In the genomic region with DNA sequence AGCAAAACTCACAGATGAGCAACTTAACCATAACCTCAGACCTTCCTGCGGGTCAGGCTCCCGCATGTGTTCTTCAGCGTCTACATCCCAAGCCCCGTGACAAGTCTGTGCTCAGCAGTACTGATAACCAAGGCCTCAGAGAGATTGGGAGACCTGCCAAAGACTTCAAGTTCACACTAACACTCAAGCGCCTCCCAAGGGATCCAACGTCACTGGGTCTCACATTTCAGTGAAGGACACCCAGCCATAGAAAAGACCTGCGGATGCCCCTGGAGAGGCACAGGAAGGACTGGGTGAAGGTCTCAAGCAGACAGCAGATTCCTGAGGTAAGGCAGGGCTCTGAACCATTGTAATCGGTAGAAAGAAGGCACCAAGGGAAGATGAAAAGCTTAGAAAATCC, we compare ENCODE assay signal across 12 mouse cellular contexts. TPM values are rescaled to one million over a fixed set of nuclear protein-coding genes. Genes with fewer than 3 reads are reported as not detected.
DNase-seq lines count a peak whose midpoint lies in the region; ATAC-seq and TF ChIP-seq lines count a peak whose summit lies in the region.
"Had no signal": no experiment of that assay in that cellular context is flagged by ENCODE, and none has a peak within 500 bp of the region (broad histone marks: within the 10 kb centered on the region; RNA-seq: fewer than 3 reads in every experiment).

No protein-coding gene starts in this region.

- H3K4me3 ChIP-seq in kidney, adult 2 months (ENCODE audit: insufficient read depth, low read depth, low read length) = no peak overlapping the region
- H3K4me3 ChIP-seq in heart, embryonic 15.5 days = peak overlapping the region; percentile 22
- H3K4me3 ChIP-seq: megakaryocyte, embryonic 14.5 days; neural tube, embryonic 12.5 days had no signal

- TF ChIP-seq CTCF in kidney, adult 2 months (conservative IDR thresholded peaks at IDR 0.05; ENCODE audit: insufficient read depth, insufficient read length, low read depth, low read length) = no peak

- H3K27me3 ChIP-seq in kidney, adult 2 months (replicated peaks; ENCODE audit: control insufficient read depth, insufficient read depth, low read length) = no peaks in the 10 kb centered on the region
- H3K27me3 ChIP-seq in heart, embryonic 15.5 days = no peaks in the 10 kb centered on the region
- H3K27me3 ChIP-seq: neural tube, embryonic 12.5 days; Patski had no signal

- no peak overlapping the region for H3K9ac ChIP-seq in heart, embryonic 15.5 days
- H3K9ac ChIP-seq: neural tube, embryonic 12.5 days had no signal

- ATAC-seq in heart, embryonic 15.5 days (replicated peaks; ENCODE audit: insufficient number of reproducible peaks, insufficient read depth, low FRiP score, low read depth) = peak; percentile 67
- ATAC-seq: Patski had no signal

- H3K27ac ChIP-seq in kidney, adult 2 months (ENCODE audit: insufficient read depth, low read depth, low read length) = no peak overlapping the region
- H3K27ac ChIP-seq in heart, embryonic 15.5 days = peak overlapping the region; percentile 62
- H3K27ac ChIP-seq: neural tube, embryonic 12.5 days had no signal

- no peaks in the 10 kb centered on the region for H3K4me1 ChIP-seq in kidney, adult 2 months (ENCODE audit: control insufficient read depth, insufficient read depth, low read length)
- peaks cover 9% of the 10 kb centered on the region for H3K4me1 ChIP-seq in heart, embryonic 15.5 days (replicated peaks)
- H3K4me1 ChIP-seq: megakaryocyte, embryonic 14.5 days; neural tube, embryonic 12.5 days had no signal

- 57% methylated on average over 8 of the region's 8 CpGs for WGBS in kidney, adult 2 months
- 16% methylated on average over 8 of the region's 8 CpGs for WGBS in heart, embryonic 15.5 days

- no peaks in the 10 kb centered on the region for H3K9me3 ChIP-seq in heart, embryonic 15.5 days (replicated peaks)
- H3K9me3 ChIP-seq: megakaryocyte, embryonic 14.5 days; neural tube, embryonic 12.5 days had no signal

- no peak for TF ChIP-seq POLR2A in kidney, adult 2 months (IDR thresholded peaks at IDR 0.05; ENCODE audit: low read depth, low read length)

- H3K4me2 ChIP-seq in heart, embryonic 15.5 days = peak overlapping the region; percentile 30
- H3K4me2 ChIP-seq: neural tube, embryonic 12.5 days had no signal

- peak; percentile 37 for DNase-seq in kidney, adult 2 months
- DNase-seq in kidney, adult 18-20 months = no peak
- DNase-seq in adrenal gland, postnatal 25 days = peak; percentile 32
- peak; percentile 41 to 46 for DNase-seq in lung, postnatal 4 days
- DNase-seq in frontal cortex, postnatal 10 days (ENCODE audit: low spot score in 2 of 2) = no peak
- DNase-seq in thymus, postnatal 4 days = no peak
- no peak for DNase-seq in cerebellum, postnatal 36 days
- DNase-seq: embryo, embryonic 11 days had no signal

- no peaks in the 10 kb centered on the region for H3K36me3 ChIP-seq in kidney, adult 2 months (ENCODE audit: control insufficient read depth, insufficient read depth, low read length)
- no peaks in the 10 kb centered on the region for H3K36me3 ChIP-seq in heart, embryonic 15.5 days
- H3K36me3 ChIP-seq: neural tube, embryonic 12.5 days had no signal

RNA-seq across cellular contexts. Expression of gene Casc1, which starts 28.8 kb away (rescaled TPM):
- polyA plus RNA-seq in kidney, adult 2 months (2012; rRNA removed) = 0.50 and 0.57 TPM in 2 replicates
- total RNA-seq in adrenal gland, postnatal 25 days (2021) = 0.33 and 0.64 TPM in 2 replicates
- polyA plus RNA-seq in heart, embryonic 15.5 days (2015; fragmentation: Nextera tagmentation; extraction: Ambion mirVana) = 0.29 and 0.32 TPM in 2 replicates

RNA-seq across cellular contexts. Expression of gene Etfrf1, which starts 28.9 kb away (rescaled TPM):
- polyA plus RNA-seq in kidney, adult 2 months (2012; rRNA removed) = 19.4 and 32.6 TPM in 2 replicates
- 145 and 147 TPM in 2 replicates for total RNA-seq in adrenal gland, postnatal 25 days (2021)
- polyA plus RNA-seq in heart, embryonic 15.5 days (2015; fragmentation: Nextera tagmentation; extraction: Ambion mirVana) = 47.2 and 54.4 TPM in 2 replicates

Comparison
In these comparisons a context has a peak if more than half of its experiments do, and no peak if none do; other contexts are left out.
1. DNase-seq: peak in kidney, adult 2 months (single experiment), adrenal gland, postnatal 25 days (single experiment) and lung, postnatal 4 days (2 of 2); none in kidney, adult 18-20 months (single experiment), frontal cortex, postnatal 10 days (0 of 2), thymus, postnatal 4 days (single experiment) and cerebellum, postnatal 36 days (0 of 2).